Mouse (Mus musculus): Measurements from ENCODE around the gene Gm5930. TPM values are rescaled to one million over a fixed set of nuclear protein-coding genes. Genes with fewer than 3 reads are reported as not detected.
"Not testable (repeated sequence)": the region's sequence is repeated elsewhere in the genome, so short reads cannot be mapped to it uniquely, and the experiment has no call there.

Gene Gm5930
- not detected for total RNA-seq (2021)
- long read RNA-seq, experiment 1, result 0 reads
- long read RNA-seq, experiment 2, result 0 reads

- not testable (repeated sequence) for DNase-seq
Observed at GRCm38 (mm10) chr14:44338484-44338883, at the start of gene Gm5930. Gm5930 (minus strand) TSS chr14:44338584.

- not testable (repeated sequence) for DNase-seq
Observed at GRCm38 (mm10) chr14:44384233-44384632, 45.8 kb upstream of the Gm5930 start.

- not testable (repeated sequence) for DNase-seq
Observed at GRCm38 (mm10) chr14:44365057-44365456, 26.7 kb upstream of the Gm5930 start, which contains the start of gene Gm8229. Gm8229 (plus strand) TSS chr14:44365357.

- DNase-seq, result not testable (repeated sequence)
Observed at GRCm38 (mm10) chr14:44362301-44362700, 23.9 kb upstream of the Gm5930 start.

GRCm38 (mm10) chr14:44361416-44361815, 23.0 kb upstream of the Gm5930 start:
- DNase-seq, result not testable (repeated sequence)

- DNase-seq, result not testable (repeated sequence)
Observed at GRCm38 (mm10) chr14:44312049-44312448, 26.3 kb downstream of the Gm5930 start.

- not testable (repeated sequence) for DNase-seq
Observed at GRCm38 (mm10) chr14:44285280-44285679, 53.1 kb downstream of the Gm5930 start, which contains the start of gene Gm8220. Gm8220 (plus strand) TSS chr14:44285580.

Other genes starting within 250 kb of the Gm5930 start
- under 1 TPM in 1 of 2 experiments, not detected in 1; 0.40 TPM for gene Ear2, start 235.9 kb downstream of the Gm5930 start, total RNA-seq (2021)
- not detected for gene Gm3327, start 214.7 kb downstream of the Gm5930 start, total RNA-seq (2021)
- not detected for gene Gm8212, start 140.9 kb downstream of the Gm5930 start, total RNA-seq (2021)
- not detected for gene 4930503E14Rik, start 125.3 kb downstream of the Gm5930 start, total RNA-seq (2021)
- gene Gm8220, start 53.0 kb downstream of the Gm5930 start, total RNA-seq (2021), result not detected
- gene Gm8229, start 26.8 kb upstream of the Gm5930 start, total RNA-seq (2021), result not detected
- gene Gm3371, start 72.1 kb upstream of the Gm5930 start, total RNA-seq (2021), result not detected
- gene Gm8232, start 95.1 kb upstream of the Gm5930 start, total RNA-seq (2021), result not detected
- gene BC061237, start 153.9 kb upstream of the Gm5930 start, total RNA-seq (2021), result not detected
- gene Gm17093, start 179.7 kb upstream of the Gm5930 start, total RNA-seq (2021), result not detected
- not detected for gene Gm8247, start 244.6 kb upstream of the Gm5930 start, total RNA-seq (2021)